Mouse (Mus musculus) layer of hippocampus, adult 8-10 months (tissue): Measurements from ENCODE around the gene Nek7. TPM values are rescaled to one million over a fixed set of nuclear protein-coding genes. Genes with fewer than 3 reads are reported as not detected.

Source experiments
- DNase-seq, 2 experiments: peaks; one replicate each; pipeline ENCODE4 v3.0.0; 2022; ENCODE audit warnings: low spot score in 2 of 2
- total RNA-seq, 4 experiments: library from RNA; stranded (reverse); gene quantifications; 2 replicates each; pipeline ENCODE4 v1.2.4; 2022

Gene Nek7
- total RNA-seq, 4 experiments from 2014 or later = 38.0 to 46.2 (median 38.4) TPM

GRCm38 (mm10) chr1:138608336-138608735 is 11.6 kb downstream of the Nek7 start:
- no peak for DNase-seq

GRCm38 (mm10) chr1:138607862-138608261 is 12.1 kb downstream of the Nek7 start:
- DNase-seq = no peak

DNA sequence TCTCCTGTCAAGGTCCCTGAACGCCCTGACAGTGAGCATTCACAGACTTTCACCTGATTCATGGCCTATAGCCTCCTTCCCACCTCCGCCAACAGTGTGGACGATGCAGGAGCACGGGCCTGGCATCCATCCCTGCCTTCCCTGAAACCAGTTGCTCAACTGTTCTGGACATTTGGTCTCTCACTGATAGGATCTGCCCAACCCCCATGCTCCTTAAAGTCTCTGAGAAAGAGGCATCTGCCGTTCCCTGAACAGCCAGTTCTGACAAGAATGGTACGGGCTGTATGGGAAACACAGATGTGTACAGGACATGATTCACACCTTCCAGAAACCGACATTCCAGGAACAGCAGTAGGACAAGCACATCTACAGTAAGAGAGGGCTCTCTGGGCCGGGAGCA is 13.2 kb downstream of the Nek7 start:
- no peak for DNase-seq

DNA sequence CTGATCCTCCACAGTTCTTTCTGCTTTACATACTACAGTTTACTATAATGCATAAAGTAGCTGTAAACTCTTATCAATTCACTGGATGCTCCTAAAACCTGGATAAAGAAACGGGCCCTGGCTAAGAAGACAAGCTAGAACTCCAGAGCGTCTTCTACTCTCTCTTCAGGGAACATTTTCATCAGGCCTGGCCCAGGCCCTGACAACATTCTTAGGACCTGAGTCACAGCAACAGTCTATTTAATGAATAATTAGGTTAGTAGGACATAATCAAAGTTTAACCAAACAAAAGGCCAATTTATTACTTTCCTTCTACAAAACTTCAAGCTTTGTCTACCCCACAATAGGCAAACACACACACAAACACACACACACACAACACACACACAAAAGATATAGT is 15.2 kb downstream of the Nek7 start:
- DNase-seq = no peak

GRCm38 (mm10) chr1:138603974-138604373 is 16.0 kb downstream of the Nek7 start:
- DNase-seq = no peak

GRCm38 (mm10) chr1:138598087-138598486 is 21.9 kb downstream of the Nek7 start:
- no peak for DNase-seq

GRCm38 (mm10) chr1:138596127-138596706 is 23.7 kb downstream of the Nek7 start:
- DNase-seq = no peak

DNA sequence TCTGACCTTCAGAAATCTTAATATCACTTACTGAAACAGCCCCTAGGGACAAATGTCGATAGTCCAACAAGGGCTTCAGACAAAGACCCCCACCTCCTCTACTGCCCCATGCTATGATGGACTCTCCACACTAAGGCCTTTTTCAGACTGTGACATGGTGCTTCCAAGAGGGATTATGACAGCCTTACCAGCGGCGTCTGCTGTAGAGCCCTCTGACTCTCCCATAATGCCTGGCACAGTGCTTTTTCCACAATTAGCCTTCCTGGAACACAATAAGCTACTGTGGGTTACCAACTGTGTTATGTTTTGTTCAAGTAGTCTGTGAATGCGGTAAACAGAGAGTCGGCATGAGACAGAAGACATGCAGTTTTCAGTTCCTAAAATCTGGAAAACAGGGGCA is 25.0 kb downstream of the Nek7 start:
- DNase-seq = no peak

- DNase-seq = no peak
These were observed 26.0 kb downstream of the Nek7 start for GRCm38 (mm10) chr1:138593922-138594321.

GRCm38 (mm10) chr1:138592466-138592865 is 27.5 kb downstream of the Nek7 start:
- DNase-seq = no peak

DNA sequence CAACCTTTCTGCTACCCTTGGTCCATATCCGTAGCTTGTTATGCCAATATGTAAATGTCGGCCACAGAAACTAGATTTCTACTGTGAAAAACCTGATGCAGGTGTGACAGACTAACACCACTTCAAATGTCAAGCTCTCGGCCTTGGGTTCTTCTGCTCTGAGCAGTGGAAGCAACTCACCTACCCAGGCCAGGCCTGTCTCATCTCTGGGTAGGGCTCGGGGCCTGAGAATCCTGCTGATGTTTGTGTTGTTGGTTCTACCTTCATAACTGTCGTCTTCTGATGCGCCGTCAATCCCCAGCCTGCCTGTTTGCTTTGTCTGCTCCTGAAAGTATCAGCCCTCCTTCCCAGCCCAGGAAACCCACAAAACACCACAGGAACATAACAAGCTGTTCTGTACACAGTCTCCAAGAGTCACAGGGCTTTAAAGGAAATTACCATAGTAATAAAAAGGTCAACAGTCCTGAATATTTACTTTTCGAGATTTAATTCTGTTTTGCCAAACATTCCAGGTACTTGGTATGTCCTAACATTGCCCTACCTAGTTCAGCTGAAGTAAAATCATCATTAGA is 29.4 kb downstream of the Nek7 start:
- no peak for DNase-seq

GRCm38 (mm10) chr1:138589126-138589525 is 30.8 kb downstream of the Nek7 start:
- DNase-seq = no peak

DNA sequence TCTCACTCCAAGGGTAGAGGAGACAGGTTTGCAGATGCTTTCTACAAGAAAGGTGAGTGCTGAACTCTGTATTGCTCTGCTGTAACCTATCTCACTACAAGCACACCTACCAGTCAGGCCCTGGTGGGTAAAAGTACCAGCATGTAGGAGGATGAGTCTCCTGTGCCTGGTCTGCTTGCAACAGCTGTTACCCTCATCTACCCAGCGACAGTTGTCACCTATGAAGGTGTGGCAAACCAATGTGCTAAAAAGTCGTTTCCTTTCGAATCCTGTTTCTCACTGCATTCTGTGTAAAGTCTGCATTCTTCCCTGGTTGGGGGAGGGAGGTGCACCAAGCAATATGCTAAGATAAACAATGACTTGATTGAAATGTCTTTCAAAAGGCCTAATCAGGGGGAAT is 32.1 kb downstream of the Nek7 start:
- no peak for DNase-seq

GRCm38 (mm10) chr1:138586891-138587290 is 33.0 kb downstream of the Nek7 start:
- no peak for DNase-seq

- no peak for DNase-seq
These were observed 35.4 kb downstream of the Nek7 start for GRCm38 (mm10) chr1:138584423-138585013.

DNA sequence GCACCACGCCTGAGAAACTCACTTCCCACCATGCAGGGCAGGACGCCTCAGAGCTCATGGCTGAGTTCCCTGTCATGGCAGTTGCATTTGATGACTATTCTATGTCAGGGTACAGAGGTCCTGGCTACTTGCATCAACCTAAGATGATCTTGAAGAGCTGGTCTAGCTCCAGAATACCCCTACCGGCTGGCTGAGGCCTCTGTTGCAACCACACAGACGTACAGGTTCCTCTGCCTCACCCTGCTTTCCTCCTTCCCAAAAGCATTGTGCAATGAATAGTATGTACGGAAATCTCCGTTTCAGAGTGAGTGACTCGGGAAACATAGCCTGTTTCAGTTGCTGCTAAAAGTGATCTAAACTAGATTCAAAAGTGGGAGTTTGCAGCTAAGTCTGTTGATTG is 37.7 kb downstream of the Nek7 start:
- no peak for DNase-seq

DNA sequence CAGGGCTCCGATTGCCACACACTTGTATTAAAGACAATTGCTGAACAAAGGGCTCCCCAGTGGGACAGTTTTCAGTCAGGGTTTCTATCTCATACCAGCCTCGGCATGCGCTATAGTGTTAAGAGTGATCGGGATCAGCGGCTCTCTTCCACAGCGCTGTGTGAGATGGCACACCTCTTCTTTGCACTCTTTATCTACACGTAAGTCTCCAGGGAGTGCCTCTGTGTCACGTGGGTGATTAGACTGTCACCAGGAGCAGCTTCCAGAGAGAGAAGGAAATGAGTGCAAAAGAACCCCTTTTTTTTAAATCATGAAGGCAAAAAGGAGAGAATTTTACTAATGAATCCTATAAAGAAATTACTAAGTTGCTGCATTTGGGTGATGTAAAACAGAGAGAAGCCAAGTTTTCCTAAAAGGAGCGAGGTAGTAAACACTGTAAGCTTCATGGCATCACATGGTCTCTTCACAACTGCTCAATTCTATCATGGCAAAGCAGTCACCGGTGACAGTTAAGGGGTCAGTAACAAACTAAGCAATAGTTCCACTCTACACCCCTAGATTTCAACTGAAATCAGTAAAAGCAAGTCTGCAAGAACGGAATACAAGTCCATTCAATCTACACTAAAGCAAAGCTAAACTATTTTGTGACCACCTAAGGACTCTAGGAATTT is 40.0 kb downstream of the Nek7 start:
- no peak for DNase-seq

DNA sequence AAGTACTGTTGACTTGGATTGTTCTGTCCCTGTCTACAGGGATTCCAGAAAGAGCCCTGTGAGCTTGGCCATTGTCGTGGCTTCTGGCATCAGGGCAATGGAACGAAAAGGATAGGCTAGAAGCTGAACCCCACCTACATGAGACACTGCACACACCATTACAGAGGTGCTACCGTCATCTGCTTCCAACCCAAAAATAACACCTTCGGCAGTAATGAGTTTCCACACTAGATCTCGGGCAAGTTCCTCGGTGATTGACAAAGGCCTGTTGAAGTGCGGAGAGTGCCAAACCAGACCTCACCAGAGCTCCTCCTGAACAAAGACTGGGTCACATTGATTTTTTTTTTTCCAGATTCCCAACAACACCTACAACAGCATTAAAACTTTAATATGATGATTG is 40.7 kb downstream of the Nek7 start:
- DNase-seq = no peak

GRCm38 (mm10) chr1:138576803-138577202 is 43.1 kb downstream of the Nek7 start:
- DNase-seq = peak; percentile 35 to 43

DNA sequence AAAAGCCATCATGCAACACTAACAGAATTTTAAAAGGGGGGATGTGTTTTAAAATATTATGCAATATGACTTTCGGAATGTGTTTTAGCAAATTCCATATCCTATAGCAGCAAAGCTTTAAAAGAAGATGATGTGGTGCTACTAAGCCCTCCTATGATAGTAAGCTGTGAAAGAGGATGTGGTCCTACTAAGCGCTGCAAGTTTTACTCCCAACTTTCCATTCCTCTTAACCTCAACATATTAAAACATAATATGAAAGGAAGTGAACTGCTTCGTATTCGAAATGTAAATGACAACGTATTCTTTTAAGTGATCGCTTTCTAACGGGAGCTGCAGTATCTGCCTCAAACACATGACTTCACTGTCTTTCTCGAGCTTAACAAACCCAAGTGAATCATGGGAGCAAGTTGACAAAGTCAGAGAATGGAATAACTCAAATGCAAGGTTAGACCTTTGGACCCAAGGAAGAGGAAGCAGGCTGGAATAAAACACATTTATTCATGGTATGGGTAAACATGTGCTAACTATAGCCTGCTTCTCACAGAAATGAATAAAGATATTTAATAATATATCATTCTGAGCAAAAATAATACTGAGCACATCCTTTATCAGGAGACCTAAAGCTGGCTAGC is 43.8 kb downstream of the Nek7 start:
- DNase-seq = no peak

GRCm38 (mm10) chr1:138575629-138576028 is 44.3 kb downstream of the Nek7 start:
- no peak for DNase-seq
